Mouse (Mus musculus) heart, postnatal 25 days (tissue): ENCODE results near the gene Prm1. TPM values are rescaled to one million over a fixed set of nuclear protein-coding genes. Genes with fewer than 3 reads are reported as not detected.
"Not testable (repeated sequence)": the region's sequence is repeated elsewhere in the genome, so short reads cannot be mapped to it uniquely, and the experiment has no call there.

Experiments
- DNase-seq: peaks from one replicate; pipeline ENCODE4 v3.0.0; 2022; ENCODE audit warnings: low spot score
- intact Hi-C: fragments of 180-260 bp; cut with DNase I; formaldehyde crosslinking; loops from one replicate; pipeline ENCODE4 v1.15.1; 2025
- total RNA-seq, 2 experiments: library from RNA; stranded (reverse); gene quantifications; 2 replicates each; pipeline ENCODE4 v1.2.3; 2021

The Prm1 gene
- total RNA-seq, result not detected

GRCm38 (mm10) chr16:10805789-10806527 lies at the start of gene Prm1:
TSS of gene Prm1 (minus strand) at chr16:10805839.
- intact Hi-C loops, result no loop called here
- DNase-seq, result no peak

GRCm38 (mm10) chr16:10852216-10852615 lies 46.6 kb upstream of the Prm1 start:
- DNase-seq, result not testable (repeated sequence)

DNA sequence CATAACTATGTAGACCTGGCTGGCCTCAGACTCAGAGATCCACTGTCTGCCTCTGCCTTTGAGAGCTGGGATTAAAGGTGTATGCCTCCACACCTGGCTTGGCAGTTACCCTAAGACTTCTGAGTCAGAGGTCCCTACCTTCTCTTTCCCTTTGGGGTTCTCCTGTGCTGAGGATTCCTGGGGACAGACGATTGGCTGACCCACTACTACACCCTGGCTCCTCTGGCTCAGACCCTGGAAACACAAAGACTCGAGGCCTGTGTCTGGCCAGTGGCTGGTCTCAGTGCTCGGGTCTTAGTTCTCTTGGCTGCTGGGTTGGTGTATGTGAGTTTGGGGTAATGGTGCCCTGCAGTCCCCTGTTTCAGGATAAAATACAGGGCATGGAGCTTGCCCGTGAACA lies 45.3 kb upstream of the Prm1 start:
- intact Hi-C loops, result no loop called here
- peak; percentile 23 for DNase-seq

More at GRCm38 (mm10) chr16:10852216-10852615, 46.6 kb upstream of the Prm1 start:
- intact Hi-C loops, result not testable (repeated sequence)

DNA sequence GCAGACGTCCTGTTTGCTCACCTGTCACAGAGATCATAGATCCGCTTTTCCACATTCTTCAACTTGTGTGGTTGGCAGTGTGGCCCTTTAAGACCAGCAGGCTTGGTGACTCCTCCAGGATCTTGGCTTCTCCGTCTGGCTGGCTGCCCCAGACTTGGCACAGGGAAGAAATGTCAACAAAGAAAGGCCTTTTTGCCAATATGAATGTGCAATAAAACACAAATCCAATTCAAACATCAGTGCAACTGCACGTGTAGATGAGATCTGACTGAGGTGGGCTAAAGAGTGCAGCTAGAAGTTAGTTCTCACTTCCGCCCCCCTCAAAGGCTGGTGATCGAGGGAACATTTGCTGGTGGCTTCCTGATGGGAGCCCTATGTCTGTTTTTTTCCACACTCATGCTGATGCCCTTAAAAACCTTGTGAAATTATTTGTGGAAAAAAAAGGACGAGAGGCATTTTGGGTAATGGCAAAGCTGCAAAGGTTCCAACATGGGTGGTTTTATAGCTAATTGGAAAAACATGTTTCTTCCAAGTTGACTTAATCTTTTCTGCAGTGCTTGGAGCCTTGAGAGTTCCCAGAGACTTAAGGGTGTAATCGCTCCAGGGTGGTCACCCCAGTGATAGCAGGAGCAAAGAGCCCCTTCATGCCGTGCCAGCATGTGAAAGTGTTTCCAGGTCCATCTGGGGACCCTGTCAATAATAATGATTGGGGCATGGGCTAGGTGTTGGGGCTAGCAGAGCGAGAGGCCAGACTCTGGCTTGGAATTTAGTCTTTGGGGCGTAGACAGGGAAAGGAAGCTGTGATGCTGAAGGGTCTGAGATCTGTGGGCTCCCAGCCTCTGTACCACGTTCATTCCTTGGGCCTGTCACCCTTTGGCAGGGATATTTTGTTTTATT lies 44.6 kb upstream of the Prm1 start:
- peak; percentile 60 for DNase-seq
- intact Hi-C loops, result loop anchor here (5.0 kb wide), 1 partner anchor 213 kb away; no protein-coding TSS in a partner anchor

DNA sequence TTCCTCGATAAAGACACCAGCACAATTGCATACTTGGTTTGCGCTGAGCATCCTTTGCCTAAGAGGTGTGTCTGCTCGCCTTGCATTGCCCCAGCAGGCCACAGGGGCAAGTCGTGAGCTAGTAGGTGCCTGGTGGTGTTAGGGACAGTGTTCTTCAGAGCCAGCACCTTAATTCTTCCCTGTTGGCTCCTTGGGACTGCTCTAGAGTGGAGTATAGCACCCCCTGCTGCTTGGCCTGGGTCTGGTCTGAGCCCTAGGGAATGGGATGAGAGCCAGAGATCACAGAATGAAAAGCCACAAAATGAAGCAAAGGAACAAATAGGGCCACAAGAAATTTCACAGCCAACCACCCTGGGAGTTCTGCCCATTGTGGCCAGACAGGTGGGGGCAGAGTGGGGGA lies 40.9 kb upstream of the Prm1 start:
- DNase-seq, result peak; percentile 48
- intact Hi-C loops, result loop anchor here (2.0 to 5.0 kb wide), 3 partner anchors 60 to 276 kb away; no protein-coding TSS in a partner anchor

DNA sequence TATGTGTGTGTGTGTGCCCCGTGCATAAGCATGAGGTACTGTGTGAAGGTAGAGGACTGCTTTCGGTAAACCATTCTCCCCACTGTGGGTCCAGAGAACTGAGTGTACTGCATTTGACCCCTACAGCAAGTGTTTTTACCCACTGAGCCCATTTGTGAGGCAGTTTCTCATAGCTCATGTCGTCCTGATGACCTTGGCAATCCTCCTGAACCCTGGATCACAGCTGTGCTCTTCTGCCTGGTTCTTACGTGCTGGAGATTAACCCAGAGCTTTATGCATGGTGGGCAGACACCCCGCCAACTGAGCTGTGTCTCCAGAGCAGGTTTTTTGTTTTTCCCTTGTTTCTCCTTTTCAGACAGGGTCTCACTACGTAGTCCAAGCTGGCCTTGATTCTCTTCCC lies 40.3 kb upstream of the Prm1 start:
- DNase-seq, result no peak
- intact Hi-C loops, result loop anchor here (2.0 to 5.0 kb wide), 3 partner anchors 59 to 275 kb away; no protein-coding TSS in a partner anchor

DNA sequence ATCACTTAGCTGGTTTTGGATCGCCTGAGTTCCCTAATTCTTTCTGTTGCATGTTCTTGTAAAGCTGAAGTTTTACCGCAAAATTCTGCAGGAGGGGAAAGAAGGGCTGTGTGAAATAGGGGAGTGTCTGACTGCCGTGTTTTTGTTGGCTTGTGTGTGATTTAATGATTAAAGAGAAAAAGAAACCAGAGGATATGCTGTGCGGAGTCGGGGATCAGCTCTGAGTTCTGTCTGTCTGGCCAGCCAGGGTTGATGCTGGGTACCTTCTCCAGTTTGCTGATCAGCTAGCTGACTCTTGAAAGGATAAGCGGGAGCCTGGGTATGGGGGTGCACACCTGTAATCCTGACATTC lies 38.7 kb upstream of the Prm1 start:
- no peak for DNase-seq
- intact Hi-C loops, result no loop called here

DNA sequence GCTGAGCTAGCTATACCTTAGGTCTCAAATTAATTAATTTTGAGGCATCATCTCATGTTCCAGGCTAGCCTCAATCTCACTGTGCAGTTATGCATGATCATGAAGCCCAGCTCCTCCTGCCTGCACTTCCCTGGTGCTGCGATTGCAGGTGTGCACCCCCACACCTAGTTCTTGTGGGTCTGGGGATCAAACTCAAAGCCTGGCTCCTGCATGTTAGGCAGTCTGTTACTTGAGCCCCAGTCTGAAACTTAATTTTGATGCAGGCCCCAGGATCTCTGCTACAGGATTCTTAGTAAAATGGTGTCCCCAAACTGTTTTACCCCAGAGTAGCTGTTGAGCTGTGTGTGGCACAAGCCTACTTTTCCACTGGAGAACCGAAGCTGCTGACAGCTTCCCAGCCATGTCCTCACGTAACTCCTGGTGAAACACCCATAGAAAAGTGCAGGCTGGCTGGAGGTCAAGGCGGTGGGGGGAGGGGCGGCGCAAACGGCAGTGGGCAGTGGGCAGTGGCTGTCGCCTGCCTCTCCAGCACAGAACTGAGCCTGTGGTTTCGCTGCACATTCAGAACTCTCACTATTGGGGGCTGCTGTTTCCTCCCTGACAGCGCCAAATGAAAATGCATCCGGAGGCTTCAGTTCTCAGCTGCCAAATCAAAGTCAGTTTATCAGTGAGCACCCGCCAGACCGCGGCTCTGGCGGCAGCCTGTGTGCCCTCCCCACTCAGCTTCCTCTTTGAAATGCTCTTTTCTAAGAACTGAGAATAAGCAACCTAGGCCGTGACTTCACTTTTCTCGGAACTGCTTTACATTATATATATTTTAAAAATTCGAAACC lies 38.1 kb upstream of the Prm1 start:
- intact Hi-C loops, result no loop called here
- DNase-seq, result peak; percentile 26

DNA sequence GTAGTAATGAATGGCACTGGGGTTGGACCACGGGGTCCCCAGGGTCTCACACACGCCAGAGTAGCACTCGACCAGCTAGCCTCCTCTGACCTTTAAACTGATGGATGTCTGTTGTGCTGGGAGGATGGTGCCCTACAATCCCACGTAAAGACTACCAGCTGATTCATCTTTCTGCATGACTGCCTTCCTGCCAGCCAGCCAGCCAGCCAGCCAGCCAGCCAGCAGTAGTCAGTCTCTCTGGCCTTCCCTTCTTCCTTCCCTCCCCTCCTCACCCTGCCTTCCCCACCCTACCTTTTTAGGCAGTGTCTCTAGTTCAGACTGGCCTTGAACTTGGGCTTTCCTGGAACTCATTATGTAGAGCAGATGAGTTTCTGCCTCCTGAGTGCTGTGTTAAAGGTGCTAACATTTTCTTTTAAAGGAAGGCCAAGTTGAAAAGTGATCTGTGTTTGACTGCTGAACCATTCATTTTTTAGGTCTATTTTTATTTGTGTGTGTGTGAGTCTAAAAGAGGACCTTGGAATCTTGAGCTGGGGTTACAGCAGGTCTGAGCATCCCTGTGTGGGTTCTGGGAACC lies 36.7 kb upstream of the Prm1 start:
- no peak for DNase-seq
- intact Hi-C loops, result no loop called here

DNA sequence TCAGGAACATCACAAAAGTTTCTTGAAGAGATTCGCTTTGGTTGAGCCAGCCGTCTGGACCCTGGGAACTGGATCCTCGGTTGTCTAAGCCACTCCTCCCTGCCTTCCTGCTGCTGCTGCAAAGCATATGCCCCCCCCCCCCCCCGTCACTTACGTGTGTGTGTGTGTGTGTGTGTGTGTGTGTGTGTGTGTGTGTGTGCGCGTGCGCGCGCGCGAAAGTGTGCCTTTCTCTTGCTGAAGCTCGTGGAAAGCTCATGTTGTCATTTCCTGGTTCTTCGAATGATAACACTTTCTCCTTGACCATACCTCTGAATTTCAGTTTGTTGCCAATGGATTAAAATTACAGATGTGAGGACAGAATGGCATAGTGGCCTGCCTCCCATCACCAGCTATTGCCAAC lies 34.4 kb upstream of the Prm1 start:
- intact Hi-C loops, result no loop called here
- no peak for DNase-seq

GRCm38 (mm10) chr16:10838487-10839245 lies 33.0 kb upstream of the Prm1 start:
- intact Hi-C loops, result no loop called here
- DNase-seq, result no peak

- no peak for DNase-seq
- intact Hi-C loops, result no loop called here
These were observed 32.3 kb upstream of the Prm1 start for GRCm38 (mm10) chr16:10837903-10838302.

DNA sequence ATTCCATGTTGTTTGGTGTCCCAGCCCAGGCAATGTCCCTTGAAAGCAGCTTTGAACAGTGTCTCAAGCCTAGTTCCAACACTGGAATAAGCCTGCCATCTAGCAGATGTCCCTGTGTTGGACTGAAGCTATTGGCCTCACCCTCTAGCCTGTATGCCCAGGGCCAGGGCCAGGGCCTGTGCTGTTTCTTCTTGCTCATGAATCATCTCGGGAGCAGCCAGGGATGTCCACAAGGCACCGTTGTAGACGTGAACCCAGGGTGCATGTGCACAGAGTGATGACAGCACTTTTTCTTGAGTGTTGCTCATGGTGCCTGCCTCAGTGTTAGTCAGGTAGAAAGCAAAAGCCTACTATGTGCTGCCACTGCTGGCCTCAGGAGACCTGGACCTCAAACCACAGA lies 31.6 kb upstream of the Prm1 start:
- DNase-seq, result no peak
- intact Hi-C loops, result no loop called here

DNA sequence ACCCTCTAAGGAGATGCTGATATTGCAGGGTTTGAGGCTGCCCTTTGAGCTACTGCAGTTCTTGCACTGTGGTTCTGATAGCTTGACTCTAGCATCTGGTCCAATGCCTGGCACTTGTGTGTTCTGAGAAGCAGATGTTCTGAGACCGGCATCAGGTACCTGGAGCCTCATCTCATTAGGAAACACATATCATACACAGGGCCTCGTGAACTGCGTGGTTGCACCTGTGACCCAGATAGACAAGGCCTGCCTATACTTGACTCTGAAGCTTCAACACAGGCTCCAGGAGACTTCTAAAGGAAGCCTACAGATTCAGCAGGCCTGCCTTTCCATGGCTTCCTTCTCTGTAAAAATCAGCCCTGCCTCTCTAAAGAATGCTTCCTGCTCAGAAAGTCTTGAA lies 30.7 kb upstream of the Prm1 start:
- no peak for DNase-seq
- intact Hi-C loops, result no loop called here

DNA sequence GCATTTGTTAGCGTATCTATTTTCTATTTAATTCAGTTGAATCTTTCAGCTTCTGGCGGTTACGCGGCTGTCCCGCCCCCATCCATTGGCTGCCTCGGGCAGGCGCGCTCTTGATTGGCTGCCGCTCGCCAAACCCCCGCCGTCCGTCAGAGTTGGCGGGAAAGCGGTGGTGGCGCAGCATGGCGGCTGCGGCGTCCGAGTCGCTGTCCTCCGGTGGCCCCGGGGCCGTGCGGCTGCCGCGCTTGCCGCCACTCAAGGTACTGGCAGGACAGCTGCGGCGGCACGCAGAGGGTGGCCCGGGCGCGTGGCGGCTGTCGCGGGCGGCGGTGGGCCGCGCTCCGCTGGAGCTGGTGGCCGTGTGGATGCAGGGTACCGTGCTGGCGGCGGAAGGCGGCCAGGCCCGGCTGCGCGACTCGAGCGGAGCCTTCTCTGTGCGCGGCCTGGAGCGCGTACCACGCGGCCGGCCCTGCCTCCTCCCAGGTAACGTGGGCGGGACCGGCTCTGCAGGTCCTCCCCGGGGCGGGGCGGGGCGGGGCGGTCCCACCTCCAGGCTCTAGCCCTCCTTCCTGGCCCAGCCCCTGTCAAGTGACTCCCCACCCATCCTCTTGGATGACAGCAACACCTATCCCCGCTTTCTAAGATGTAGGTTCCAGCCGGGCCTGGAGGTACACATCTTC lies 29.4 kb upstream of the Prm1 start, which contains the start of gene Rmi2:
TSS of gene Rmi2 (plus strand) at position 149 of the 677 bp plus-strand sequence.
- DNase-seq, result peak; percentile 76
- intact Hi-C loops, result no loop called here

DNA sequence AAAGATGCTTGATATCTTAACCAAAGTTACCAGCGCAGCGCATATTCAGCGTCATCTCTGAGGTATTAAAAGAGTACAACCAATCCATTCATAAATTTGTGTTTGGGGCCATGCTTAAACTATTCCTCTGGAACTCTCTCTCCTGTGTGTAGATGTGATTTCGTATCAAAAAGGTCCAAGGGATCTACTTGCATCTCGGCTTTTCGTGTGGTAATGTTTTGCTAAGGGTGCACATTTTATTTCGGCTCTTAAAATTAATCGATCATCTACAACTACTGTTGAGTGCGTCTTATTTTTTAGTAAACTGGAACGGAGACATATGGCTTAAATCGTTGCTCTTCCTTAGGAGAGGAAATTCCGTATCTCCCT lies 28.9 kb upstream of the Prm1 start:
- intact Hi-C loops, result no loop called here

DNA sequence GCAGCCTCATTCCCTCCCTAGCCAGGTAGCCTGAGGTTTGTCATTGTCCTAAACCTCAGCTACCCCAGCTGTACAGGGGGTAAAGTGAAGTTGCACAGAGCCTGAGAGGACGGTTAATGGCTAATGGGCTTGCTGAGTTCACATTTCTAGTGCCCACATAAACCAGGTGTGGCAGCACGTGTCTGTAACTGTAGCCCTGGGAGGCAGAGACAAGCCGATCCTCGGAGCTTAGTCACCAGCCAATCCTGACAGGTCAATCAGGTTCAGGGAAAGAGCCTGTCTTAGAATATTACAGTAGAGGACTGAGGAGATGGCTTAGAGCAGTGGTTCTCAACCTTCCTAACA lies 22.8 kb upstream of the Prm1 start:
- DNase-seq, result no peak
- intact Hi-C loops, result no loop called here

More for the DNA sequence above, 28.9 kb upstream of the Prm1 start:
- no peak for DNase-seq

DNA sequence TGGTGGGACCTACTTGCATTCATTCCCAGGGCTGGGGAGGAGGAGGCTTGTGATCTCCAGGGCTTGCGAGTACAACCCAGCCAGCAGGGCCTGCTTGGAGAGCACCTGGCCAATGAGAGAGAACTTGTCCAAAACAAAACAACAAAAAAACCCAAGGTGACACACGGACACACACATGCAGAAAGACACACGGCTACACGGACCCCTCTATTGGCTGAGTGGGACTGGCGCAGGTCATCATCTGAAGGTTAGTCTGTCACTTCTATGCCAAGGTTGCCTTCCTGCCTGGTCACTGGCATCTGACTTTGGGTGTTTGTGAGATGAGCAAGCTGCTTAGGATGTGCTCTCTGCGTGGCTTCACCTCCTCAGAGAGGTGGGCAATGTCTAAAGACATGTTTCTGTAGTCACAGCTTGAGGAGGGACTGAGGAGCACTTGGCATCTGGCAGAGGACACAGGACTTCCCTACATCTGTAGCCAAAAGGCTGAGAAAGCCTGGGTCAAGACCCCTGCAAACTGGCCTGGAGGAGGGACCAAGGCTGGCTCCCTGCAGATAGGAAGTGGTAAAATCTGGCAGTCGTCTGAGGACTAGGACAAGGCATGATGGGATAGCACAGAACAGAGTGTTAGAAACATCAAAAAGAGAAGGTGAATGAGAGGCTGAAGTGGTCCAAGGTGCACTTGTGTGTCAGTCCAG lies 22.3 kb upstream of the Prm1 start:
- intact Hi-C loops, result no loop called here

More for the DNA sequence above, 22.3 kb upstream of the Prm1 start:
- DNase-seq, result no peak
